Mouse (Mus musculus): ENCODE measurements around the gene Olfr1442. TPM values are rescaled to one million over a fixed set of nuclear protein-coding genes. Genes with fewer than 3 reads are reported as not detected.
A peak's percentile ranks its signal among the peaks of the same experiment; 100 is the strongest.
"Not testable (repeated sequence)": the region's sequence is repeated elsewhere in the genome, so short reads cannot be mapped to it uniquely, and the experiment has no call there.

Gene Olfr1442
- total RNA-seq (2014; fragmentation: Nextera tagmentation) (not detected in 2 replicates), total RNA-seq (2017) (not detected in 2 replicates)

DNA sequence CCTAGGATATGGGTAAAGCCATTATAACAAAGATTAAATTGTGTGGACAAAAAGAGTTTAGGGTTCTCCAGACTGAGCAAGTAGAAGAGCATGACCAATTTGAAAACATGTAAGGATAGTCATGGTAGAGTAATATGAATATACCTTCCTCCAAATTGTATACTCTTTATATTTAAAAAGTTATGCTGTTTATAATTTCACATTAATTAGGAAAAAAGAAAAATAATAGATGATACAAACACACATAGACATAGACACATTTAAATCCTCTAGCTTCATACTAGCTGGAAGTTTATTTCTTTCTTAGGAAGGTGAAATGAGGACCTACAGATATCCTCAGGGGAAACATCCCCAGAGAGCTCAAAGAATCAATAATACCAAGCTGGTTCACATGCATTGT, at the start of gene Olfr1442:
Gene Olfr1442, plus strand, starts transcription at position 301 of the 400 bp plus-strand sequence.
- no peak for ATAC-seq (replicated peaks; ENCODE audit: poor library complexity, severe bottlenecking)

DNA sequence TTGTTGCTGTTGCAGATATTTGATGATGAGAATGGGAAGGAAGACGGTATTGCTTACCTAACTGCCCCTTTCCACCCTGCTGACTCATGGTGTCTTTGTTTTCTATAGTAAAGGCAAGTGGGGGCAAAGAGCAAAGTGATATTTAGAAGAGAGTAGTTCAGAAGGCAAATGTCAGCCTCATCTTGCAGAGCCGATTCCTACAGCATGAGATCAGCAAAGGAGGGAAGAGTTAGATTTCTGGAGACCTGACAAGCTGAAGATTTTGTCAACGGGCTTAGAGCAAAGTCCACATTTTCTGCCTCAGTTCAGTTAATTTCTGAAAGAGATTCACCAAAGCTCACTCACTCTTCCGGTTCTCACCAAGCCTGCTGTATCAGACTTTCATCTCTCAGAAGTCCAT, 37.1 kb upstream of the Olfr1442 start, which contains the start of gene Glyat:
Gene Glyat, plus strand, starts transcription at position 133 of the 400 bp plus-strand sequence.
- no peak for ATAC-seq (replicated peaks; ENCODE audit: poor library complexity, severe bottlenecking)

DNA sequence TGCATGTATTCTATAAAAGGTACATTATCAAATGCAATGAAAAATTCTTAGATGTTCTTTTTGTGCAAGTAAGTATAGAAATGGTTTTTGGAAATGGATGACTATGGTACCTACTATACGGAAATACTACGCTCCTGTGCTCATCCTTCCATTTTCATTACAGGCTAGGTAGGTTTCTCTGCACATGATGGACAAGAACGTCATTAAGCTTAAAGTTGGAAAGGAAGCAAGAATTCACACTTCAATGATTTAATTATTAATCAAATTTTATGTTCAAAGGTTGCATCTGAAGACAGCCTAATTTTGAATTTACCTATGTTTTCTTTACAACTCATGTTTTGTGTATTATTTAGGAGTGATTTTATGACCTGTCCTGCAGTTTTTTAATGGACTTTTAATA, 36.0 kb upstream of the Olfr1442 start:
- no peak for ATAC-seq (replicated peaks; ENCODE audit: poor library complexity, severe bottlenecking)

DNA sequence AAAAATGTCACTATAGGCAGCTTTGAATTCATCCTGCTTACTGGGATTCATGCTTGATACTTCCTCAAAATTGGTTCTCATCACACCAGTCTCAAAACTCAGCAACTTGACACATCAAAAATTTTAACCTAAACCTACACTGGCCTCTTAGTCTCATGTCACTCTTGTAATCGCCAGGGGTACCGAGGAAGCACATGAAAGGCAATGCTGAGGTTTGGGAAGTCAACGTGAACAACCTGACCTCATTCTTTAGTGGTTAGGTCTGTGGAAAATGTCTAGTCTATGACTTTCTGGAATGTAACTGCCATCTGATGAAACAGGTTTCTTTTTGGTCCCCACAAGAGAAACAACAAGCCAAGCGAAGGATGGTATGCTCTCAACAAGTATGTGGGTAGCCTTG, 35.3 kb upstream of the Olfr1442 start:
- no peak for ATAC-seq (replicated peaks; ENCODE audit: poor library complexity, severe bottlenecking)

DNA sequence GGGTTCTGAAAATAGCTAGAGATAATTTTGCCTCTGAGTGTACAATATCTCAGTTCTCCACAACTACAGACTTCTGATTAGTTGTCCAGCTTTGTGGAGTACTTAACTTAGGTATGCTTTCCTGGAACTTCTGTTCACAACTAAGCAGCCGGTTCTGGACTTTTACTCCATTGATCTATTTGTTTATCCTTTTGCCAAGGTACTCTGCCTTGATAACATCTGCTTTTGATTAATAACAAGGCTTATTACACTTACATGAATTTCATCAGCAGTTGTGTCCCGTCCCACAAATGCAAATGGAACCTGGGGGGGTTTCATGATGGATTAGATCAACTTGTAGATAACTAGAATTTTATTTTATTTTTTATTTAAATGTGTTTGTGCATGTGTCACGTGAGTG, 33.4 kb upstream of the Olfr1442 start:
- ATAC-seq (replicated peaks; ENCODE audit: poor library complexity, severe bottlenecking): no peak

DNA sequence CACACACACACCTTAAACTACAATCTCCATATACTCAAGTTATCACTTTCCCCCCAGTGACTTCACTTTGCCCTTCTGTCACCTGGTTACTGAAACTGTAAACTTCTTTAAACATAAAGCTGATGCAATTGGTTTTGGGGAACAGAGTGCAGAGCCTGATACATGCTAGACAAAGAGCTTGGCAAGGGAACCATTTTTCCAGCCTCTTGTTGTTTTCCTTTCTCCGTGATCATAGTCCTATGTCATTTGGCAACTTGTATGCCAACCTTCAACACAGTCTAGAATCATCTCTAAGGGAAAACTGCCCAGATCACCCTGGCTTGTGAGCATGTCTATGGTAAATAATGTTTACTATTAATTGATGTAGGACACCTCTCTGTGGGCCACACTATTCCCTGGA, 32.2 kb upstream of the Olfr1442 start:
- no peak for ATAC-seq (replicated peaks; ENCODE audit: poor library complexity, severe bottlenecking)

DNA sequence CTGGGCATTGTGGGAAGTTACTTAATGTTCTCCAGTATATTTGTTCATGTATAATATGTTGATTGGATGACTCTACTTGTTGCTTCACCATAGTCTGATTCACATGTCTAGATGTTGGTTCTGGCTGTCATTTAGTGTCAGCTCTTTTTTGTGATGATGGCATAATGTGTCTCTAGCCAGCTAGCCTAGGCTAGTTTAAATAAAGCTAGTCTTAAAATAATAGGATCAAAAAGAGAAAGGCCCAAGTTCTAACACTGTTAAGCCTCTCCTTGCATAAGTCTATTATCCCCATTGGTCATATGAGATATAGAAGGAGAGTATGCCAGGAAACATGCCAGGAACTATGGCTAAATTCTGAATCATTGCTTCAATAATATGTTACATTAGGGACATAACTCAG, 20.7 kb upstream of the Olfr1442 start:
- ATAC-seq (replicated peaks; ENCODE audit: poor library complexity, severe bottlenecking): no peak

DNA sequence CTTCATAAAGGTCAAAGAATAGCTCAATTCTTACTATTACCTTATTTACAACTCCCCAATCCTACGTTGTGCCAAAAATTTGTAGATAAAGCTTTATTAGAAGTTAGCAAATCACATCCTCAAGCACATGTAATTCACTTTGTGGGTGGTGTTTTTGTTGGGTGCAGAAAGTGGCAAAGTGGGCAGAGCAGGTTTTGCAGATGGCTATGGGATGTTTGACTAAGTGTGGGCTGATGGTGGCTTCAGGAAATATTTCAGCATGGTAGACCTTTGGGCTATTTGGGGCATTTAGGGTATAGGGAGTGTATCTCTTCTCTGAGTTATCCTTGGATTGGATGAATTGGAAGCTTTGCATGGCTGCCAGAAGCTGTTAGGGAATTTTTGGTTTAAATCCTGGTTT, 4.1 kb upstream of the Olfr1442 start:
- ATAC-seq (replicated peaks; ENCODE audit: poor library complexity, severe bottlenecking): no peak

DNA sequence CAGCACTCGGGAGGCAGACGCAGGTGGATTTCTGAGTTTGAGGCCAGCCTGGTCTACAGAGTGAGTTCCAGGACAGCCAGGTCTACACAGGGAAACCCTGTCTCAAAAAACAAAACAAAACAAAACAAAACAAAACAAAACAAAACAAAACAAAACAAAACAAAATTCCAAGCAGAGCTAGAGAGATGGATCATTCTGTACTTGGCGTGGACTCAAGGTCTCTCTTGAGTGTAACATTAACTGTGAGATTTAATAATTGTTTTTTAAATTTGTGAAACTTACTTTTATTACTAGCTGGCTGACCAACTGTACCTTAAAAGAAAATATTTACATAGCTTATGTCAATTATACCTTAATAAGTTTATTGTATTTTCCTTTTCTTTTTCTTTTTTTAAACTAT, 1.6 kb upstream of the Olfr1442 start:
- not testable (repeated sequence) for ATAC-seq (replicated peaks; ENCODE audit: poor library complexity, severe bottlenecking)

DNA sequence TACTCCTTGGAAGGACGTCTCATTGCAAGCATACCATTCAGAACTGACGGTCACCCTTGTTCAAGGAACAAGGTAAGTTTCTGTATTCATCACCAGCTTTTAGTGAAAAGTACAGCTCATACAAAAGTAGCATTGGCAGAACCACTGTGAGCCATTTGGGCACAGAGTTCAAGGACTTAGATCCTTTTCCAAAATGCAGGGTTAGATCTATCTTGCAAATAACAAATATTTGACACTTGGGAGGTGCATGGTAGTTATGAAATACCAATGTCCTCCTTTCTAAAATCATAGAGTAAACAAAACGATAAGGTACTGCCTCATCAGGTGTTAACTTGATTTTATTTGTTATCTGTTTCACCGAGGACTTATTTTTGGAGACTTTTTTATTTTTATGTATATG, 812 bp downstream of the Olfr1442 start:
- ATAC-seq (replicated peaks; ENCODE audit: poor library complexity, severe bottlenecking): no peak

DNA sequence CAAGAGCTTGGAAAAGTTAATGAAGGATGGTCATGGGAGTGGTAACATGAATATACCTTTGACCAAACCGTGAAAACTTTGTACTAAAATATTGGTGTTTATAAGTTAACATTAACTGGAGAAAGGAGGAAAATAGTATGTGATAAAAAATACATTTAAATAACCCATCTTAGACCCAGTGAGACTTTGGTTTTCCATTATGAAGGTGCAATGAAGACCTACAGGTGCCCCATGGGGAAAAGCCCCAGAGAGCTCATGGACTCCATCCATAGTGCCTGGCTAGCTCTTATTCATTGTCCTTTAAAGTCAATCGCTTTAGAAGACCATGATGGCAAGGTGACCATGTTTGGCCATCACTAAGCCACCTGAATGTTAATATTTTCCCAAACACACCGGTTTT, 7.6 kb downstream of the Olfr1442 start, which contains the start of gene Olfr1443:
Gene Olfr1443, plus strand, starts transcription at position 301 of the 400 bp plus-strand sequence.
- no peak for ATAC-seq (replicated peaks; ENCODE audit: poor library complexity, severe bottlenecking)

DNA sequence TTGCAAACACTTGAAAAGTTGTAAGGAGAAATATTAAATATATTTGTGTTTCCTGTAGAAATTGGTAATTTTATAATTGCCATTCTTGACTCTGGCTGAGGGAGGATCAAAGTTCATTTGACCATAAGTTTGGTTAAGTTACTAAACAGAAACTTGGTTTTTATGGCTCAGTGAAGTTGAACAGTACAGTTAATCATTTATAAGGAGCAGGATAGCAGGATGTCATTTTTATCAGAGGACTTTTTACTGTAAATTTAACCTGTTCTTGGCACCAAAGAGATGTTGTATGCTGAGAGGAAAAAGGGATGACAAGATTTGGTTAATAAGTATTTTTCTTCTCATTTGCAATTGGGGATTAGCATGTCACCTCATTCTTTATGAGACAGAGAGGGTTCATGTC, 14.4 kb downstream of the Olfr1442 start:
- no peak for ATAC-seq (replicated peaks; ENCODE audit: poor library complexity, severe bottlenecking)

DNA sequence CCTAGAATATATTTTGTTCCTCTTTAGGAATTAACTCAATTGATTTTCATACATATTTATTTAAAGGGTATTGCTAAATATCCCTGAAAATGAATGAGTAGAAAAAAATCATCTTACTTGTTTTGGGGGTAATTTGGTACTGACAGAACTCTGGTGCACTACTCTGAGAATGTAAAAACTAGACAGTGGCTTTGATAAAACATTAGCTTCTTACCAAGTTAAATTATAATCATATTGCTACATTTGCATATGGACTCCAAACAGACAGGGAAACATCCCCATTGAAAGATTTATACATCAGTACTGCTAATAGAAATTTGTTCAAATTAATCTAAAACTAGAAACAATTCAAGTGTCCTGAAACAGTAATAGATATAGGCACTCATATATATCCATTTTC, 15.0 kb downstream of the Olfr1442 start:
- no peak for ATAC-seq (replicated peaks; ENCODE audit: poor library complexity, severe bottlenecking)

DNA sequence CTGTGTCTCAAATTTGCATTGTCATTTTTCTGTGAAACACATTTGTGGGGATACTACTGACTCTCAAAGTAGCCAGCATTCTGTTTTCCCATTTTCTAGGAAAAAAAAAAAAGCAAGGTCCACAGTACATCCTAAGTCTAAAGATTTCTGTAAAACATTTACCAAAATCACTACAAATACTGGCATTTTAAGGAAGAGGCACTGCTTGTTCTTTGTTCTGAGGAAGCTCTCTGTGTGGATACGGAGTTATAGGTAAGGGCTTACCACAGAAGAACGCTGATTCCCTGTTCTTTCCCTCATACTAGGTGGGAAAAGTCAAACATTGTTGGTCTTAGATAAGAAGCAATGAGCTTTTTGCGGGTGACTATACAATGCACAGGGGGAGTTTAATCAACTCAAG, 25.4 kb downstream of the Olfr1442 start, which contains the start of gene Keg1:
Gene Keg1, plus strand, starts transcription at position 197 of the 400 bp plus-strand sequence.
- ATAC-seq (replicated peaks; ENCODE audit: poor library complexity, severe bottlenecking): no peak

DNA sequence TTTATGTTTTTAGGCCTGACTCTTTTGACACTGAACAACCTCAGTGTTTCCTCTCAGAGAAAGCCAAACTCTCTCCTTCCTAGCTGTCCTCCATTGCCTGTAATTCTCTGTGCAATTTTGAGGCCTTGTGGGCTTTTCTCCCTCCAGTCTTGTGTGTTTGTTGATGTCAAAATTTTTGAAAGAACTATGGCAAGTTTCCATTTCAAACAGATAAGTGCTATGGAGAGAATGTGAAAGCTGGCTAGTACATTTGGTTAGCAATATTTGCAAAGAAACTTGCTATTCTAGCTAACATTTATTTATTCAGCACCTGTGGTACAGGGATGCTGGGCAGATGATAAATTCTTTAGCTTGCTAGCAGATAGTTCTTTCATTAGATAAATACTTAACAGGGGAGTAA, 26.0 kb downstream of the Olfr1442 start:
- ATAC-seq (replicated peaks; ENCODE audit: poor library complexity, severe bottlenecking): no peak

DNA sequence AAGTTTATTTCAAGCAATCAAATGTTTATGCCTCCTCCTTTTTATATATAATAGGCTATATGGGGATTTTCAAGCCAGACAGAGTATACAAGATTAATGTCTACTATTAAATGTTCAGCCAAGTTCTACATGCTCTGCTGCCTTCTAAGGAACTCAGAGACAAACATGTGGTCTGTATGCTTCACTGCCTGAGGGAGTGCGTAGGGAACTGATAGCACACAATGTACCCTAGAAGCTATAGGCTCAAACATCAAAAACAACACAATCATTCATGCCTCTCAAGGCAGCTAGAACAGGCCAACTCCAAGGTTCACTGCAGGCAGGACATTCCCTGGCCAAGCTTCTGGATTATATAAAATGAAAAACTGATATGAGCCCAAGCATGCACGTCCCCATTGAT, 38.2 kb downstream of the Olfr1442 start:
- ATAC-seq (replicated peaks; ENCODE audit: poor library complexity, severe bottlenecking): no peak

DNA sequence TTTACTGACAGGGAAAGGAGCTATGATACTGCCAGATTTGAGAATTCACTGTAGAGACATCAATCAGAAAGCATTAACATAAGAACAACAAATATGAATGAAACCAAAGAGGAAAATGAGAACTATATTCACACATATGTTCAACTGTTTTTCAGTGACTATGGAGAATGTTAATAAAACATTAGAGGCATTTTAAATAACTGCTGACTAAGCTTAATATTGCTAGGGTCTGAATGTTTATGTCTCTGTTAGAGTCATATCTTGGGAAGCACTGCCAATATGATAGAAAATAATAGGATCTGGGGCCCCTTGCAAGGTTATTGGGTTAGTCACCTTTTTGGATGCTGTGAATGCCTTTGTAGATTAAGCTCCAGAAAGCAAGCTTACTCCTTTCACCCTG, 38.7 kb downstream of the Olfr1442 start:
- no peak for ATAC-seq (replicated peaks; ENCODE audit: poor library complexity, severe bottlenecking)

DNA sequence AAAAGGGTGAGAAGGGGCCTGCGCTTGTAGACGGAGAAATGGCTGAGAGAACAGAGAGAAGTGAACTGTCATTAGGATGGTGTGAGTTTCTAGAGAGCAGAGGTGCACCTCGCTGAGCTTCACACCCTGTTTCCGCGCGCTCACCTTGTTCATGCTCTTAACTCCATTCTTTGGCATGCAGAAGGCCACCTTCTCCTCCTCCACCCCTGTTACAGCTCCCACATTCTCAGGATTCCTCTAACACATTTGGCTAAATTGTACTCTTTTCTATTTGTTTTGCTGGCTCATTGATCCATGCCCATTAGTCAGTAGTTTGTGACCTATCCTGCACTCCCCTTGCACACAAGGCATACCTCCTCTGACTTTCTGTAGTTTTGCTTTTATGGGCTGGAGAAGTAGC, 49.0 kb downstream of the Olfr1442 start:
- ATAC-seq (replicated peaks; ENCODE audit: poor library complexity, severe bottlenecking): no peak

DNA sequence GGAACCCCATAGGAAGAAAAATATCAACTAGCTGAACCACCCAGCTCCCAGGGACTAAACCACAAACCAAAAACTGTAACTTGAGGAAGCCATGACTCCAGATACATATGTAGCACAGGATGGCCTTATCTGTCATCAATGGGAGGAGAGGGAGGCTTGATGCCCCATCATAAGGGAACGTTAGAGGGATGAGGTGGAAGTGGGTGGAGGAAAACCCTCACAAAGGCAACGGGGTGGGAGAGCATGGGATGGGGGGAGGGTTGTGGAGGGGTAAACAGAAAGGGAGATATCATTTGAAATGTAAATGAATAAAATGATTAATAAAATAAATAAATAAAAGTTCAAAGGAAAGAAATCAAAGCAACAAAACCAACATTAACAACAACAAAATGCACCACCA, 50.2 kb downstream of the Olfr1442 start:
- no peak for ATAC-seq (replicated peaks; ENCODE audit: poor library complexity, severe bottlenecking)

DNA sequence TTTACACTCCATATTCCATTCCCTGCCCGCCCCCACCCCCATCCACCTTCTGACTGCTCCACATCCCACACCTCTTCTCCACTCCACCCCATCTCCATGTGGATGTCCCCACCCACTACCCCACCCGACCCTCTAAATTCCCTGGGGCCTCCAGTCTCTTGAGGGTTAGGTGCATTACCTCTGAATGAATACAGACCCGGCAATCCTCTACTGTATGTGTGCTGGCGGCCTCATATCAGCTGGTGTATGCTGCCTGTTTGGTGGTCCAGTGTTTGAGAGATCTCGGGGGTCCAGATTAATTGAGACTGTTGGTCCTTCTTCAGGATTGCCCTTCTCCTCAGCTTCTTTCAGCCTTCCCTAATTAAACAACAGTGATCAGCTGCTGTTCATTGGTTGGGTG, 50.7 kb downstream of the Olfr1442 start:
- ATAC-seq (replicated peaks; ENCODE audit: poor library complexity, severe bottlenecking): not testable (repeated sequence)

DNA sequence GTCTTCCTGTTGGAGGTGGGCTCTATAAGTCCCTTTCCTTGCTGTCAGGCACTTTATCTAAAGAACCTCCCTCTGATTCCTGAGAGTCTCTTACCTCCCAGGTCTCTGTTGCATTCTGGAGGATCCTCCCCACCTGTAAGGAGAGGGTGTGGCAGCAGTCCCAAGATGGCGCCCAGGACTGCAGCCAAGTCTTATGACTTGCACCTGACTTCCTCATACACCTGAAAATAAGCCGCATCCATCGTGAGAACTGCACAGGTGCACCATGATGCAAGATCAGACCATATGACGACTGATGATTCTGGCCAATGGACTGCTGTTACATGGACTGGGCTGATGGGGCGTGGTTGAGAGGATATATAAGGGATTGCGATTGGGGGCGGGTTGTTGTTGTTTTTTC, 51.4 kb downstream of the Olfr1442 start:
- not testable (repeated sequence) for ATAC-seq (replicated peaks; ENCODE audit: poor library complexity, severe bottlenecking)

DNA sequence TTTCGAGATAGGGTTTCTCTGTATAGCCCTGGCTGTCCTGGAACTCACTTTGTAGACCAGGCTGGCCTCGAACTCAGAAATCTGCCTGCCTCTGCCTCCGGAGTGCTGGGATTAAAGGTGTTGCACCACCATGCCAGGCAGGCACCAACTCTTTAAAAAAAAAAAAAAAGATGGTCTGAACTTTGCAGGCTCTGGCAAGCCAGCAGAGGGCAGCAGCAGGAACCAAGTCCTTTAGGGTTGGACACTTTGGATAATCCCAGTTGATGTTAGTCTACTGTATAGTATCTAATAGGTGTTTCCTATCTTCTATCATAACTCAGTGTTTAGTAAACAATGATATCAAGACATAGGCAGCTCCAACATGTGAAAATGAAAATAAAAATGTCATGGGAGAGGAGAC, 52.1 kb downstream of the Olfr1442 start:
- ATAC-seq (replicated peaks; ENCODE audit: poor library complexity, severe bottlenecking): peak; percentile 59

DNA sequence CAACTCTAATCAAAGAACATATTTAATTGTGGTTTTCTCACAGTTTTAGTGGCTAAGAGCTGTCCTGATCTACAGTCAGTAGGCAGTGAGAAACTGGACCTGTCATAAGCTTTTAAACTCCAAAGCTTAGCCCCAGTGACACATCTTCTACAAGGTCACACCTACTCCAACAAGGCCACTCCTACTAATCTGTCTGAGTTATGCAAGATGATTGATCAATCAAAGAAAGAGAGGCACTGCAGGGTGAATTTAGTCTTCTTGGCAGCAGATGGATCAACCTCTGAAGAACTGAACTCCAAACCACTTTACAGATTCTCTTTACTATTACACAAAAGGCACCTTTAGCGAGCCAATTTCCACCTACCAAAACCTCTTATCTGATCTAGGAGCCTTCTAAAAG, 55.6 kb downstream of the Olfr1442 start:
- ATAC-seq (replicated peaks; ENCODE audit: poor library complexity, severe bottlenecking): no peak

Measured in granulocyte monocyte progenitor cell, adult 5-6 weeks (primary cell).